Mouse (Mus musculus) bone marrow, adult 2 months (tissue): ENCODE data around the gene Nos1ap. TPM values are rescaled to one million over a fixed set of nuclear protein-coding genes. Genes with fewer than 3 reads are reported as not detected.

Experiments used
- H3K27ac ChIP-seq: fragments of 200-500 bp; 2 replicates; pipeline ENCODE4 v1.5.1; 2012; ENCODE audit warnings: low read depth, mild to moderate bottlenecking, control low read depth, inconsistent platforms, low read length; ENCODE audit not compliant: control insufficient read depth, poor library complexity, insufficient read depth
- H3K4me1 ChIP-seq: fragments of 200-500 bp; 2 replicates; pipeline ENCODE4 v1.6.1; 2011; ENCODE audit warnings: low read length; ENCODE audit not compliant: control insufficient read depth, insufficient read depth
- H3K4me3 ChIP-seq: fragments of 200-500 bp; replicated peaks from 2 replicates; pipeline ENCODE3; 2011; ENCODE audit warnings: mild to moderate bottlenecking, low read depth, low read length, control low read depth; ENCODE audit not compliant: control insufficient read depth
- CTCF ChIP-seq: fragments of 200-500 bp; IDR thresholded peaks from 2 replicates; pipeline ENCODE4 v1.5.1; 2011; ENCODE audit warnings: low read length, control low read depth; ENCODE audit not compliant: control insufficient read depth, insufficient read depth
- POLR2A ChIP-seq: fragments of 200-500 bp; IDR thresholded peaks from 2 replicates; pipeline ENCODE4 v1.6.1; 2011; ENCODE audit warnings: low read depth, mild to moderate bottlenecking, control low read depth, low read length, borderline replicate concordance; ENCODE audit not compliant: control insufficient read depth
- WGBS: fragments of 180-500 bp; shearing (Covaris S2); methylation state at CpG from one replicate; pipeline ENCODE4 v1.1.7; 2018; 5-methylcytosine and 5-hydroxymethylcytosine counted together
- polyA plus RNA-seq: library from polyadenylated mRNA; stranded (reverse); fragments of >200 nt; gene quantifications from 2 replicates; pipeline ENCODE4 v1.2.4, GENCODE M21; 2011; ENCODE audit warnings: low replicate concordance; ENCODE audit not compliant: missing spikeins, insufficient read depth, insufficient read length

Gene Nos1ap
- polyA plus RNA-seq, 1 experiment = 68.3 TPM

GRCm38 (mm10) chr1:170492027-170492426, 97.6 kb downstream of the Nos1ap start:
- TF ChIP-seq CTCF (no peak), POLR2A (no peak)
- Histone ChIP-seq H3K4me3 (no peak overlapping the region), H3K4me1 (no peaks in the 10 kb centered on the region; the same call in none of the 2 replicates), H3K27ac (no peak overlapping the region)
- WGBS = 54% methylated on average over 4 of the region's 4 CpGs

DNA sequence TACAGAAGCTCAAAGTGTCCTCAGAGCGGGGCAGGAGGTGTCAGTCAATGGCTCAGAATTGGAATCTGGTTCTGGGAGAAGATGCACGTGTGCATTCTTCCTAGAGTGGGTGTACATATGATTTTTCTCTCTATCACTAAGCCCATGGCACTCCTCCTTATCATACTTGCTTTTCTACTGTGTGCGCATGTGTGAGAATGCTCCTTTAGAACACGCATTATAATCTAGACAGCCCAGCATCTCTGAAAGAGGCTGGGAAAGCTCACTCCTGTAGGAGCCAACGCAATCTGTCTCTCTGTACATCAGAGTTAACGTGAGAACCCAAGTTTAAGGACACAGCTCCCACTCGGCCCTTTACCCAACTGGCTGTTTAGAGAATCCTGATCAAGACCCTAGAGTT, 99.7 kb downstream of the Nos1ap start:
- no peak for TF ChIP-seq POLR2A
- no peak for TF ChIP-seq CTCF
- no peak overlapping the region for H3K27ac ChIP-seq
- WGBS = 83% methylated on average over 7 of the region's 7 CpGs
- H3K4me1 ChIP-seq = no peaks in the 10 kb centered on the region; the same call in 1 of the 2 replicates
- no peak overlapping the region for H3K4me3 ChIP-seq

GRCm38 (mm10) chr1:170489450-170489849, 100.2 kb downstream of the Nos1ap start:
- Histone ChIP-seq H3K27ac (no peak overlapping the region), H3K4me1 (no peaks in the 10 kb centered on the region; the same call in 1 of the 2 replicates), H3K4me3 (no peak overlapping the region)
- TF ChIP-seq POLR2A = no peak
- WGBS = 86% methylated on average over 6 of the region's 6 CpGs

DNA sequence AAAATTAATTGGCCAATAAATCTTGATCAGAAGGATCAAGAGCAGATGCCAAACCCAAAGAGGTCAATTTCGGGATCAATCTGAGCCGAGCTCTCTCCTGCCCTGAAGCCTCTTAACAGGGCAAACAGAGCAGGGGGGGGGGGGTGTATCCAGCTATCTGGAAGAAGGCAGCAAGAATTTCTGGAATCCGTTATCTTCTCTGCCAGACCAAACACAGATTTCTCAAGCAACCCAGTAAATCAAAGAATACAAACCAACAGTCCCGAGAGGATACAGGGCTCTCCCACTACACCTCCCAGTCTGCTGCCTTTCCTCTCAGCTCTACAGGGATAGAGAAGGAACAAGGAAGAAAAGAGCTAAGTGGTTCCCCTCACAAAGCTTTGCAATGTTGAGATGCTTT, 104.5 kb downstream of the Nos1ap start:
- no peak for TF ChIP-seq POLR2A
- TF ChIP-seq CTCF = no peak
- WGBS = 65% methylated on average over 4 of the region's 4 CpGs
- H3K27ac ChIP-seq = no peak overlapping the region
- H3K4me3 ChIP-seq = no peak overlapping the region
- no peaks in the 10 kb centered on the region; the same call in 1 of the 2 replicates for H3K4me1 ChIP-seq

DNA sequence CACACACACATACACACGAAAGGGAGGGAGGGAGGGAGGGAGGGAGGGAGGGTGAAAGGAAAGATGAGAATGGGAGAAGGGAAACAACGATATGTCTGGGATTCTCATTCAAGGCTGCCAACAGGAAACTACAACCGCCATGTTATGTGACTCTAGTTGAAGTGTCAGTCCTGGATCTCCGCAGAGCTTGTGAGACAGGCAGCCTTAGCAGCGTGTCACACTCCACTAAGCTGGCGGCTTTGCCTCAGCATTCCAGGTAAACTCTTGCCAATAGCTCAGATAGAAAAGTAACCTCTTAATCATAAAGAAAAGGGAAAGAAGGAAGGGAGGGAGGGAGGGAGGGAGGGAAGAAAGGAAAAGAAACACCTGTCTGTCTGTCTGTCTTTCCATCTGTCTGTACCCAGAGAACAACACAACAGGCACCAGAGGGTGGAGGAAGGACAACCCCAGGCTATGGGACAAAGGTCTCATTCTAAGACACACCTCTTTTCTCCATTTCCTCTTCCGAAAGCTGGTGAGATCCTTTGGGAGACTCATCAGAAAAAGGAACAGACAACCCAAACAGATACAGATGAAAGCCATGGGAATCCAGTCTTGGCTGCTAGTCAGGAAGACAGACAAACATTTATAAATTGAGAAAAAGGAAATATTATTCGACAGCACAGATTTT, 107.3 kb downstream of the Nos1ap start:
- TF ChIP-seq CTCF (no peak), POLR2A (no peak)
- 86% methylated on average over 7 of the region's 8 CpGs for WGBS
- no peak overlapping the region for H3K27ac ChIP-seq
- no peak overlapping the region for H3K4me3 ChIP-seq
- H3K4me1 ChIP-seq = no peaks in the 10 kb centered on the region; the same call in 1 of the 2 replicates

DNA sequence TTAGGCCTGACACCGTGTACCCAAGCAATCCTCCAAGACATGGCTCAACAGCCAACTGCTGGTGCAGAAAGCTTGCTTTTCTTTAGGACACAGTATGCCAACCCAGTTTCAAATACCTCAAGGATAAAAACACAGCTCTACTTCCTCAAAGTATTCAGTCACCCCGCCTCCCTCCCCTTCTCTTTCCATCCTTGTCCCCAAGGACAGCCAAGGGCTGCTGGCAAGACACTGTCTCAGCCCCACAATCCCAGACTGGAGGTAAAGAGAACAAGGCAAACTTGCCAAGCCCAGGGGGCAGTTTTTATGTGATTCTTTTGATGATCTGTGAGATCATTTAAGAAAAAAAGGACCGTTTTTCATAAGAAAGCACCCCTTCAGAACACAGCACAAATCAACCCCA, 108.6 kb downstream of the Nos1ap start:
- H3K27ac ChIP-seq = no peak overlapping the region
- no peak overlapping the region for H3K4me3 ChIP-seq
- TF ChIP-seq CTCF (no peak), POLR2A (no peak)
- 26% methylated on average over 3 of the region's 3 CpGs for WGBS
- H3K4me1 ChIP-seq = no peaks in the 10 kb centered on the region; the same call in 1 of the 2 replicates

DNA sequence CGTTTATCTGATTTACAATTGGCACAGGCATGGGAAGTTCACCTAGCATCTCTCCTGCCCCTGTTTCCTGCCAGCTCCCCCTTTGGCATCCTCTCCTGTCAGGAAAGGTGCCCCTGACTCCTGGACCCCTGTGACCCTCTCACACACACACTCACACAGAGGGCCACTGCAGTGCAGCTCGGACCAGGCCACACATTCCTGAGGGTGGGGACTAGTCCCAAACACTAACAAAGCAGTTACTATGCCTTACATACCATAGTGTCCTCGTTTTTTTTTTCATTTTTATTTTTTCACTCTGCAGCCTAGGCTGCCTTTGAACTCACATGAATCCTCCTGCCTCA, 110.2 kb downstream of the Nos1ap start:
- no peak for TF ChIP-seq POLR2A
- TF ChIP-seq CTCF = no peak
- 32% methylated on average over 3 of the region's 3 CpGs for WGBS
- Histone ChIP-seq H3K4me1 (no peaks in the 10 kb centered on the region; the same call in 1 of the 2 replicates), H3K4me3 (no peak overlapping the region), H3K27ac (no peak overlapping the region)

DNA sequence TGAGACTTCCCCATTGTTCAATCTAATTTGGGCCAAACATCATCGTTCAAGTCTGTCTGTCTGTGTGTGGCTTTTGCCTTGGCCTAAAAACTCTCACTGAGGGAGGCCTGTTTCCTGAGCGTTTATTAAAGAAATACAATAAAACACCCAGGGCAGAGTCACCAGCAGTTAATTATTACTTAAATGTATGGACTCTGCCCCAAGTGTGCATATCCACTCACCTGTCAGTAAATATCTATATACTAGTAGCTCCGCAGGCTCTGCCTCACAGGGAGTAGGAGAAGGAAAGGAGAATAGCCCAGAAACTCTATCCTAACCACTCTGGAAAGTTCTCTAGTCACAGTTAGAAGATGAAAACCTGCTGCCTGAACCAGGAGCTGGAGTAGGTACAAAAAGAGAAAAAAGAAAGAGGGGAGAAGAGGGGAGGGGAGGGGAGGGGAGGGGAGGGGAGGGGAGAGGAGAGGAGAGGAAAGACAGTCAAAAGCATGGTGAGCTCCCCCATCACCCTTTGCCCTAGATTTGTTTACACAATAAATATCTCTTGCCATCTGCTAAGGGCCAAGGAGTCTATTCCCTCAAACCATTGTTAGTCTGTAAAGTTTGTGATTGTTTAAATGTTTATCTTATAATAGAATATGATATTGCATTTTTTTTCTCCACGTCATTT, 110.7 kb downstream of the Nos1ap start:
- WGBS = 35% methylated on average over 4 of the region's 4 CpGs
- TF ChIP-seq POLR2A (no peak), CTCF (no peak)
- no peak overlapping the region for H3K27ac ChIP-seq
- H3K4me3 ChIP-seq = no peak overlapping the region
- no peaks in the 10 kb centered on the region; the same call in 1 of the 2 replicates for H3K4me1 ChIP-seq
